Mouse (Mus musculus) gastrocnemius, adult 2 months (tissue): ENCODE measurements around the gene Kcng3. TPM values are rescaled to one million over a fixed set of nuclear protein-coding genes. Genes with fewer than 3 reads are reported as not detected.

Experiments used
- DNase-seq: peaks from one replicate; pipeline ENCODE4 v3.0.0; 2022
- H3K27ac ChIP-seq: fragments of 200-600 bp; 2 replicates; pipeline ENCODE4 v1.8.1; 2022; ENCODE audit warnings: mild to moderate bottlenecking
- H3K4me3 ChIP-seq: fragments of 200-600 bp; 2 replicates; pipeline ENCODE4 v1.8.1; 2022; ENCODE audit warnings: mild to moderate bottlenecking, moderate library complexity
- CTCF ChIP-seq: fragments of 200-600 bp; IDR thresholded peaks from 2 replicates; pipeline ENCODE4 v1.8.1; 2022; ENCODE audit warnings: antibody characterized with exemption, mild to moderate bottlenecking, moderate library complexity
- intact Hi-C: fragments of 180-260 bp; cut with DNase I; formaldehyde crosslinking; loops from one replicate; pipeline ENCODE4 v1.15.1; 2025
- total RNA-seq, 2 experiments: library from RNA; stranded (reverse); gene quantifications; 2 replicates each; pipeline ENCODE4 v1.2.3; 2021

The Kcng3 gene
- total RNA-seq, 2 experiments from 2014 or later: not detected

DNA sequence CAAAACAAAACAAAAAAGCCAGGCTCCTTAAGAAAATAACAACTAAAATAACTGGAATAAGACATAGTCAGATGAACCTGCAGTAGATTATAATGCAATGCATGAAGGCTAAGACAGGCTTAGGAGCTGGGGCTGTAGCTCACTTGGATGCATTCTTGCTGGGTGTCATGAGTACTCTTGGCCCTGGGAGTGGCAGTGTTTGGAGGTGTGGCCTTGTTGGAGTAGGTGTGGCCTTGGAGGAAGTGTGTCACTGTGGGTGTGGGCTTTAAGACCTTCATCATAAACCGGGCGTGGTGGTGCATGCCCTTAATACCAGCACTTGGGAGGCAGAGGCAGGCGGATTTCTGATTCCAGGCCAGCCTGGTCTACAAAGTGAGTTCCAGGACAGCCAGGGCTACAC, 18.3 kb upstream of the Kcng3 start:
- DNase-seq: no peak
- Histone ChIP-seq H3K27ac (no peak overlapping the region), H3K4me3 (no peak overlapping the region)
- TF ChIP-seq CTCF: no peak
- intact Hi-C loops: loop anchor here (5.0 kb wide), 1 partner anchor 197 kb away; the partner anchor contains the start of gene Haao

- Histone ChIP-seq H3K27ac (no peak overlapping the region), H3K4me3 (no peak overlapping the region)
- no peak for TF ChIP-seq CTCF
- intact Hi-C loops: loop anchor here (5.0 kb wide), 1 partner anchor 200 kb away; the partner anchor contains the start of gene Haao
- no peak for DNase-seq
These were observed 15.7 kb upstream of the Kcng3 start for GRCm38 (mm10) chr17:83647413-83647812.

DNA sequence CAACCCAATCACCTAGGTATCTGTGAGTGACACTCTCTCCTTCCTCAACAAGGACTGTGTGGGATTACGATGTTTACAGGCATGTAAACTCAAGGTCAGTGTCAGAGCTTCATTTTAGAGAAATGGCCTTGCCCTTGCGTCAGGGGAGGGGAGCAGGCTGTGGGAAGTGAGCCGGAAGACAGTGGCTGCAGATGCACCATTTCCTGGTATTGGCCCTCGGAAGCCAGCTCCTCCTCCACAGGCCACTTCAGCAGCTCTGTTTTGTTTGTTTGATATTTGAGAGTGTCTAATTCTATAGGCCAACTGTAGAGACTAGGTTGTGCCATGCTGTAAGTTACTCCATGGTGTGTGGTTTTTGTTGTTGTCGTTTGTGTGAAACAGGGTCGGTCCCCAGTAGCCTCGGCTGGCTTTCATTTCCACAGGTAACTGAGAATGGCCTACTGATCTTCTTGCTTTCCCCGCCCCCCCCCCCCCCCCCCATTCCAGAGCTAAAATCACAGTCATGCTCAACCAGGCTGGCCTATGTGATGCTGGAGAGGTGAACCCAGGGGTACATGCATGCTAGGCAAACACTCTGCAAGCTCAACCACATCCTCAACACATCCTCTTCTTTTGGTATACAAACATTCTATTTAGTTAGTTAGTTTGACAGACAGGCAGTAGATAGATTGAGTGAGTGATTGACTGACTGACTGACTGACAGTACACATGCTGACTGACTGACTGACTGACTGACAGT, 14.9 kb upstream of the Kcng3 start:
- no peak for DNase-seq
- intact Hi-C loops: loop anchor here (5.0 kb wide), 1 partner anchor 201 kb away; the partner anchor contains the start of gene Haao
- no peak overlapping the region for H3K4me3 ChIP-seq
- no peak for TF ChIP-seq CTCF
- no peak overlapping the region for H3K27ac ChIP-seq

DNA sequence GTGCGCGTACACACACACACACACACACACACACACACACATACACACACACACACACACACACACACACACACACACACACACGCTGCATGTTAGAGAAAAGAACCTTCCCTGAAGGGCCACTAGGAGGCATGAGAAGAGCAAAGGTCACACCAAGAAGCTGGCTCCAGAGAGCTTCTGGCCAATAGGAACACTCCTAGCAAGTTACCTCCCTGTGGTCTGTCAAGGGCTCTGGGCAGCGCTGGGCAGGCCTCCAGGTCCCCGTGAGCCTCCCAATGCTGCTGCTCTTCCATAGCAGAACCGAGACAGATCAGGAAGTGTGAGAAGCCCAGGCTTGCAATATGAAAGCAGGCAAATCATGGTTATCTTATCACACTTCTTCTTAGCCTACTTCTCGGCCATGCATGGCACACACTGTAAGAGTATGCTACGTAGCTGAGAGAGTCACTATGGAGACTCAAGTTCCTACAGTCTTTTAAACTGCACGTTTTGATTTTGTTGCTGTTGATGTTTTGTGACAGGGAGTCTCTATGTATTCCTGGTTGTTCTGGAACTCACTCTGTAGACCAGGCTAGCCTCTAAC, 13.6 kb upstream of the Kcng3 start:
- peak; percentile 42 for DNase-seq
- intact Hi-C loops: loop anchor here (5.0 kb wide), 1 partner anchor 202 kb away; the partner anchor contains the start of gene Haao
- peak; percentile 35; the same call in 1 of the 2 replicates for TF ChIP-seq CTCF
- Histone ChIP-seq H3K4me3 (no peak overlapping the region), H3K27ac (no peak overlapping the region)

DNA sequence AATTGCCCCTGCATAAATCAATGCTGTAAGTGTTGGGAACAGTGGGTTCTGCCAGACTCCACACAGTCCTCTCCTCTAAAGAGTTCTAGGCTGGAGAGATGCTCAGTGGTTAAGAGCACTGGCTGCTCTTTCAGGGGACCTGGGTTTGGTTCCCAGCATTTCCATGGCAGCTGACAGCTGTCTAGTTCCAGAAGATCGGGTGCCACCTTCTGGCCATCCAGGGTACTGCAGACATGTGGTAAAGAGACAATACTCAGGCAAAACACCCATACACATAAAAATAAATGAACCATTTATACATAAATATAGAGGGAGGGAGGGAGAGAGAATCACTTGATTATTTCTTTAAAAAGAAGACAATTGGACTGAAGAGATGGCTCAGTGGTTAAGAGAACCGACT, 5.7 kb upstream of the Kcng3 start:
- H3K27ac ChIP-seq: no peak overlapping the region
- DNase-seq: peak; percentile 21
- no peak overlapping the region for H3K4me3 ChIP-seq
- TF ChIP-seq CTCF: peak; percentile 64
- intact Hi-C loops: no loop called here

- DNase-seq: no peak
- intact Hi-C loops: no loop called here
- Histone ChIP-seq H3K4me3 (no peak overlapping the region), H3K27ac (no peak overlapping the region)
- TF ChIP-seq CTCF: no peak
These were observed 4.7 kb upstream of the Kcng3 start for GRCm38 (mm10) chr17:83636443-83636842.

GRCm38 (mm10) chr17:83632653-83633570, 1.2 kb upstream of the Kcng3 start:
- peak; percentile 51 for DNase-seq
- intact Hi-C loops: loop anchor here (2.0 to 5.0 kb wide), 3 partner anchors 99 to 361 kb away; no protein-coding TSS in a partner anchor
- TF ChIP-seq CTCF: peak; percentile 80
- Histone ChIP-seq H3K4me3 (peak overlapping the region; percentile 72), H3K27ac (no peak overlapping the region)

- Histone ChIP-seq H3K4me3 (peak overlapping the region; percentile 72), H3K27ac (no peak overlapping the region)
- intact Hi-C loops: loop anchor here (5.0 kb wide), 2 partner anchors 101 to 359 kb away; no protein-coding TSS in a partner anchor
- TF ChIP-seq CTCF: no peak
- peak; percentile 32 for DNase-seq
These were observed 662 bp downstream of the Kcng3 start for GRCm38 (mm10) chr17:83630787-83631678.

DNA sequence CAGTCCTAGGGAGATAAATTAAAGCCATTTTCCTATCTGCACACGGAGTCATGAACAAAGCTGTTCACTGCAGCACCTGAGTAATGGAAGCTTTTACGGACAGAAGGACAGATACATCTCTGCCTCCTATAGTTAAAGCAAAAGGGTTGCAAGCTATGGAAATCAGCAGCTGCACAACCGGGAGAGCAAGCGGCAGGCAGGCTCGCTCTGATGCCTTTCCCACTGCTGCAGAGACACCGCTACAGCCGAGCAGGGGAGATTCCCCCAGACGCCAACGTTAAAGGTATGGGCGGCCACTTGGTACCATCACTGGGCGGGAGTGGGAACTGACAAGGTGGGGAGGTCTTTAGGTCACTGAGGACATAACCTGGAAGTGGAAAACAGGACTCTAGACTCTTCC, 17.8 kb downstream of the Kcng3 start:
- H3K4me3 ChIP-seq: no peak overlapping the region
- TF ChIP-seq CTCF: no peak
- no peak overlapping the region for H3K27ac ChIP-seq
- intact Hi-C loops: no loop called here
- DNase-seq: no peak

DNA sequence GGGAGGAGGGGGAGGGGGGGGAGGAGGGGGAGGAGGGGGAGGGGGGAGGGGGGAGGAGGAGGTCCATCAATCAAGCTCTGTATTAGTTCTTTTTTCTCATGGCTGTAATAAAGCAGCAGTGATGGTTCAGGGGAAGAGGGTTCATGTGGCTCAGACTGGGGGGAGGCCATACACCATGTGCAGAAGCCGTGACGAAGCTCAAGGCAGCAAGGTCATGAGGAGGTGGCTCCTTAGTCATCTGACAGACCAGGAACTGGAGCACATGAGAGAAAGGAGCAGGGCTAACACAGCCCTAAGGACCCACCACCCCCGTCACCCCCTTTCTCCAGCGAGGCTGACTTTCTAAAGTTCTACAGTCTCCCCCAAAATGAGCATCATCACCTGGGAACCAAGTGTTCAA, 22.2 kb downstream of the Kcng3 start:
- no peak overlapping the region for H3K4me3 ChIP-seq
- no peak for DNase-seq
- intact Hi-C loops: no loop called here
- H3K27ac ChIP-seq: no peak overlapping the region
- no peak for TF ChIP-seq CTCF

DNA sequence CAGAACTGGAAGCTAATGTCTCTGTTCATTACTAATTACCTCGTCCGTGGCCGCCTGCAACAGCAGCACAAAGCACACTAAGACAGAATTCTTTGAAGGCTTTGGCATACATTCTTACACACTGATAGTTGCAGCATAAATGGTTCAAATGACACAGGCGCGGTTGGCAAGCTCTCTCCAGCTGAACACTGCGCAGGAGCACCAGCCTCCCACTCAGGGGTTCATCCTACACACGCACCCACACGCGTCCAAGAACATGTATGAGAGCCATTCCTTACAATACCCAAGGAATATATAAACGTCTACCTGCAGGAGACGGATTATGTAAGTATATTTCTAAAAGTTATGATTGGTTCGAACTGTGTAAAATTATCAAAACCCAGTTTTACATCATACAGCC, 30.7 kb downstream of the Kcng3 start:
- no peak for DNase-seq
- TF ChIP-seq CTCF: no peak
- H3K27ac ChIP-seq: no peak overlapping the region
- intact Hi-C loops: no loop called here
- no peak overlapping the region for H3K4me3 ChIP-seq

GRCm38 (mm10) chr17:83595966-83596365, 35.7 kb downstream of the Kcng3 start:
- intact Hi-C loops: no loop called here
- H3K4me3 ChIP-seq: no peak overlapping the region
- no peak for TF ChIP-seq CTCF
- no peak overlapping the region for H3K27ac ChIP-seq
- no peak for DNase-seq
